Mouse (Mus musculus) lung, postnatal 36 days (tissue): ENCODE measurements at regions not wholly inside any gene's neighbourhood (a gene's known extent, or its start where the extent isn't known, plus 50 kb on each side); places are given as distances from the start of the nearest gene placed in this dataset.
"Not testable (repeated sequence)": the region's sequence is repeated elsewhere in the genome, so short reads cannot be mapped to it uniquely, and the experiment has no call there.

Experiments
- DNase-seq: peaks from one replicate; pipeline ENCODE4 v3.0.0; 2022; ENCODE audit warnings: mixed read lengths

GRCm38 (mm10) chr3:117265790-117266189, 94.9 kb downstream of the Plppr4 start:
- no peak for DNase-seq

- DNase-seq: no peak
Measured at GRCm38 (mm10) chr3:117247833-117248232, 112.8 kb downstream of the Plppr4 start.

GRCm38 (mm10) chr3:117241810-117242209, 118.9 kb downstream of the Plppr4 start:
- DNase-seq: no peak

- DNase-seq: no peak
Measured at GRCm38 (mm10) chr3:117226616-117227015, 134.1 kb downstream of the Plppr4 start.

GRCm38 (mm10) chr3:117225041-117225440, 135.6 kb downstream of the Plppr4 start:
- DNase-seq: no peak

GRCm38 (mm10) chr3:117217952-117218351, 142.7 kb downstream of the Plppr4 start:
- peak; percentile 0 for DNase-seq

GRCm38 (mm10) chr3:117191903-117192302, 168.8 kb downstream of the Plppr4 start:
- no peak for DNase-seq

- no peak for DNase-seq
Measured at GRCm38 (mm10) chr3:117188782-117189500, 171.7 kb downstream of the Plppr4 start.

- DNase-seq: no peak
Measured at GRCm38 (mm10) chr3:117183654-117184184, 177.0 kb downstream of the Plppr4 start.

GRCm38 (mm10) chr3:117169740-117170139, 190.9 kb downstream of the Plppr4 start:
- no peak for DNase-seq

GRCm38 (mm10) chr3:117163046-117163445, 194.3 kb upstream of the Palmd start:
- DNase-seq: no peak

GRCm38 (mm10) chr3:117160689-117161088, 191.9 kb upstream of the Palmd start:
- not testable (repeated sequence) for DNase-seq

- no peak for DNase-seq
Measured at GRCm38 (mm10) chr3:117155274-117155673, 186.5 kb upstream of the Palmd start.

GRCm38 (mm10) chr3:117153011-117153473, 184.3 kb upstream of the Palmd start:
- no peak for DNase-seq

- no peak for DNase-seq
Measured at GRCm38 (mm10) chr3:117152414-117152813, 183.6 kb upstream of the Palmd start.

- no peak for DNase-seq
Measured at GRCm38 (mm10) chr3:117147414-117147813, 178.6 kb upstream of the Palmd start.

GRCm38 (mm10) chr3:117139835-117140234, 171.0 kb upstream of the Palmd start:
- no peak for DNase-seq

- no peak for DNase-seq
Measured at GRCm38 (mm10) chr3:117138720-117139119, 169.9 kb upstream of the Palmd start.

GRCm38 (mm10) chr3:117132897-117133296, 164.1 kb upstream of the Palmd start:
- no peak for DNase-seq

GRCm38 (mm10) chr3:117122211-117122610, 153.4 kb upstream of the Palmd start:
- no peak for DNase-seq

- DNase-seq: peak; percentile 60
Measured at GRCm38 (mm10) chr3:117120086-117121055, 151.6 kb upstream of the Palmd start.

GRCm38 (mm10) chr3:117119576-117119975, 150.8 kb upstream of the Palmd start:
- DNase-seq: no peak

- DNase-seq: no peak
Measured at GRCm38 (mm10) chr3:117117838-117118237, 149.1 kb upstream of the Palmd start.
